Comparison of ENCODE assay signal across 21 mouse cellular contexts in the genomic region with DNA sequence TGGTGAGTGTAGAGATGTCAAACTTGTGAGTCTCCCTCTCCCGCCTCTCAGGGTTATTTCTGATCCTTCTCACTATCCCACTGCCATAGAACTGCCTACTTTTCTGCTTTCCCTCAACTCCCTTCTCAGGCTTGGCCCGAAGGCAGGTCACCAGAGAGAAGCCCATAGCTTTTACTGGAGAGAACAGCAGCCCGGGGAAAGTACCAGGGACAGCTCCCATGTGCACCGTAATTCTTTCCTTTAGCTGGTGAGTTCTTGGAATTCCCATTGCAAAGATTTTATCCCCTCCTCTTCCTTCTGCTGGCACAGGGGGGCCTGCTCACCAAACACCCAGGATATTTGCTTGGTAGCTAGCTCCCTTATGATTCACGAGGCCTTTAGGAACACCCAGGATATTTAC. TPM values are rescaled to one million over a fixed set of nuclear protein-coding genes. Genes with fewer than 3 reads are reported as not detected.
A peak's percentile ranks its signal among the peaks of the same experiment; 100 is the strongest.
DNase-seq lines count a peak whose midpoint lies in the region; ATAC-seq lines count a peak whose summit lies in the region.
"Had no signal": no experiment of that assay in that cellular context is flagged by ENCODE, and none has a peak within 500 bp of the region (broad histone marks: within the 10 kb centered on the region; RNA-seq: fewer than 3 reads in every experiment).

No protein-coding gene starts in this region.

- ATAC-seq in hindbrain, embryonic 13.5 days (ENCODE audit: low FRiP score), result no peak
- ATAC-seq: forebrain, embryonic 14.5 days; liver, embryonic 12.5 days had no signal

- peaks cover 9% of the 10 kb centered on the region for H3K4me1 ChIP-seq in hindbrain, embryonic 10.5 days (replicated peaks)
- H3K4me1 ChIP-seq in hindbrain, embryonic 13.5 days (replicated peaks), result peaks cover 37% of the 10 kb centered on the region
- H3K4me1 ChIP-seq: embryonic facial prominence, embryonic 15.5 days had no signal

- H3K9ac ChIP-seq in hindbrain, embryonic 13.5 days, result no peak overlapping the region
- H3K9ac ChIP-seq: embryonic facial prominence, embryonic 15.5 days; heart, embryonic 12.5 days; liver, embryonic 12.5 days; midbrain, embryonic 12.5 days; neural tube, embryonic 12.5 days had no signal

- H3K4me2 ChIP-seq in hindbrain, embryonic 13.5 days, result no peak overlapping the region
- H3K4me2 ChIP-seq: embryonic facial prominence, embryonic 15.5 days; heart, embryonic 12.5 days; liver, embryonic 12.5 days; midbrain, embryonic 12.5 days; neural tube, embryonic 12.5 days had no signal

- peak; percentile 25 for DNase-seq in hindbrain, embryonic 10.5 days (ENCODE audit: low spot score)
- DNase-seq in 3T3-L1 (ENCODE audit: low read depth, low spot score) (peak; percentile 53), ZHBTc4 (ENCODE audit: low read depth, low spot score) (peak; percentile 49)
- peak; percentile 49 for DNase-seq in forelimb bud, embryonic 11.5 days (ENCODE audit: low read depth, low spot score)
- no peak for DNase-seq in thymus, postnatal 10 days (ENCODE audit: low spot score in 2 of 2)
- DNase-seq in thymus, postnatal 0 days (ENCODE audit: low spot score), result no peak
- DNase-seq: cerebellum, adult 9-11 months; gastrocnemius, postnatal 10 days; kidney, adult 18-20 months; spleen, adult 18-20 months; thymus, postnatal 4 days had no signal

- H3K4me3 ChIP-seq in hindbrain, embryonic 10.5 days, result no peak overlapping the region
- no peak overlapping the region for H3K4me3 ChIP-seq in hindbrain, embryonic 13.5 days
- H3K4me3 ChIP-seq: embryonic facial prominence, embryonic 15.5 days; heart, embryonic 12.5 days; liver, embryonic 12.5 days; midbrain, embryonic 12.5 days; neural tube, embryonic 12.5 days had no signal

- peaks cover 2% of the 10 kb centered on the region for H3K27me3 ChIP-seq in hindbrain, embryonic 10.5 days (ENCODE audit: insufficient read depth, poor library complexity, severe bottlenecking)
- peaks cover 5% of the 10 kb centered on the region; the same call in 1 of the 2 replicates for H3K27me3 ChIP-seq in hindbrain, embryonic 13.5 days
- H3K27me3 ChIP-seq: embryonic facial prominence, embryonic 15.5 days; liver, embryonic 12.5 days had no signal

- H3K9me3 ChIP-seq in hindbrain, embryonic 10.5 days, result no peaks in the 10 kb centered on the region
- H3K9me3 ChIP-seq in hindbrain, embryonic 13.5 days, result no peaks in the 10 kb centered on the region
- H3K9me3 ChIP-seq: embryonic facial prominence, embryonic 15.5 days; G1E; heart, embryonic 12.5 days; liver, embryonic 12.5 days; midbrain, embryonic 12.5 days; neural tube, embryonic 12.5 days had no signal

- no peak overlapping the region for H3K27ac ChIP-seq in hindbrain, embryonic 10.5 days
- no peak overlapping the region for H3K27ac ChIP-seq in hindbrain, embryonic 13.5 days
- H3K27ac ChIP-seq: embryonic facial prominence, embryonic 15.5 days; liver, embryonic 12.5 days; midbrain, embryonic 12.5 days; neural tube, embryonic 12.5 days; stomach, postnatal 0 days had no signal

- 36% methylated on average over 5 of the region's 5 CpGs for WGBS in hindbrain, embryonic 10.5 days
- 39% methylated on average over 5 of the region's 5 CpGs for WGBS in hindbrain, embryonic 13.5 days

- no peaks in the 10 kb centered on the region for H3K36me3 ChIP-seq in hindbrain, embryonic 10.5 days
- no peaks in the 10 kb centered on the region for H3K36me3 ChIP-seq in hindbrain, embryonic 13.5 days
- H3K36me3 ChIP-seq: embryonic facial prominence, embryonic 15.5 days; heart, embryonic 12.5 days; midbrain, embryonic 12.5 days; neural tube, embryonic 12.5 days had no signal

RNA-seq across cellular contexts. Expression of gene Efcab10, which starts 56.5 kb away (rescaled TPM):
- 0.93 and 2.8 TPM in 2 replicates for polyA plus RNA-seq in hindbrain, embryonic 10.5 days (2016; fragmentation: Nextera tagmentation; extraction: Ambion mirVana)
- 3.6 and 5.1 TPM in 2 replicates for polyA plus RNA-seq in hindbrain, embryonic 13.5 days (2015; fragmentation: Nextera tagmentation; extraction: Ambion mirVana)
- polyA plus RNA-seq in thymus, postnatal 0 days (2015; fragmentation: Nextera tagmentation; extraction: Ambion mirVana), result 0.36 and 0.46 TPM in 2 replicates
- polyA plus RNA-seq: C2C12; G1E; heart, embryonic 12.5 days; liver, embryonic 12.5 days; stomach, postnatal 0 days had no signal

Comparison
In these comparisons a context has a peak if more than half of its experiments do, and no peak if none do; other contexts are left out.
1. DNase-seq: peak in hindbrain, embryonic 10.5 days (single experiment), 3T3-L1 (single experiment), ZHBTc4 (single experiment) and forelimb bud, embryonic 11.5 days (single experiment); none in thymus, postnatal 10 days (0 of 2) and thymus, postnatal 0 days (single experiment).